Mouse (Mus musculus) small intestine, adult 2 months (tissue): Measurements from ENCODE around the gene Tnni3k. TPM values are rescaled to one million over a fixed set of nuclear protein-coding genes. Genes with fewer than 3 reads are reported as not detected.
"Not testable (repeated sequence)": the region's sequence is repeated elsewhere in the genome, so short reads cannot be mapped to it uniquely, and the experiment has no call there.

Experiments used
- H3K27ac ChIP-seq: fragments of 200-500 bp; 2 replicates; pipeline ENCODE4 v1.5.1; 2012; ENCODE audit warnings: low read depth, low read length, control low read depth, inconsistent platforms; ENCODE audit not compliant: insufficient read depth
- H3K27me3 ChIP-seq: fragments of 200-500 bp; 2 replicates; pipeline ENCODE4 v1.6.1; 2012; ENCODE audit warnings: mild to moderate bottlenecking, moderate library complexity, low read length, inconsistent platforms; ENCODE audit not compliant: control insufficient read depth, insufficient read depth
- H3K36me3 ChIP-seq: fragments of 200-500 bp; 2 replicates; pipeline ENCODE4 v1.6.1; 2012; ENCODE audit warnings: mild to moderate bottlenecking, low read length, control low read depth, inconsistent platforms; ENCODE audit not compliant: control insufficient read depth, insufficient read depth
- H3K4me1 ChIP-seq: fragments of 200-500 bp; 2 replicates; pipeline ENCODE4 v1.6.1; 2012; ENCODE audit warnings: low read length, inconsistent platforms, mixed read lengths; ENCODE audit not compliant: control insufficient read depth, insufficient read depth, insufficient read length
- H3K4me3 ChIP-seq: fragments of 200-500 bp; 2 replicates; pipeline ENCODE4 v1.5.1; 2012; ENCODE audit warnings: low read depth, mild to moderate bottlenecking, control low read depth, inconsistent platforms, low read length, moderate library complexity
- CTCF ChIP-seq: fragments of 200-500 bp; IDR thresholded peaks from 2 replicates; pipeline ENCODE4 v1.5.1; 2012; ENCODE audit warnings: low read depth, mild to moderate bottlenecking, control low read depth, inconsistent platforms, low read length, moderate library complexity, mixed read lengths; ENCODE audit not compliant: insufficient replicate concordance, insufficient read length; ENCODE audit errors: extremely low read depth
- POLR2A ChIP-seq: fragments of 200-500 bp; IDR thresholded peaks from 2 replicates; pipeline ENCODE4 v1.6.1; 2012; ENCODE audit warnings: low read depth, mild to moderate bottlenecking, control low read depth, inconsistent platforms, low read length, moderate library complexity
- WGBS: fragments of 180-500 bp; shearing (Covaris S2); methylation state at CpG from one replicate; pipeline ENCODE4 v1.1.7; 2018; 5-methylcytosine and 5-hydroxymethylcytosine counted together
- polyA plus RNA-seq: library from polyadenylated mRNA; depleted of rRNA; stranded (reverse); fragments of >200 nt; gene quantifications from 2 replicates; pipeline ENCODE4 v1.2.3, GENCODE M21; 2012

The Tnni3k gene
- polyA plus RNA-seq, 1 experiment: 0.06 TPM

- WGBS: 81% methylated on average over 3 of the region's 3 CpGs
- Histone ChIP-seq H3K27ac (no peak overlapping the region), H3K36me3 (no peaks in the 10 kb centered on the region), H3K4me1 (no peaks in the 10 kb centered on the region), H3K27me3 (no peaks in the 10 kb centered on the region), H3K4me3 (no peak overlapping the region)
- TF ChIP-seq POLR2A (no peak), CTCF (no peak)
Observed at GRCm38 (mm10) chr3:154825739-154826138, 229.5 kb downstream of the Tnni3k start.

- TF ChIP-seq CTCF: no peak
- H3K27me3 ChIP-seq: no peaks in the 10 kb centered on the region
- H3K4me3 ChIP-seq: no peak overlapping the region
- H3K4me1 ChIP-seq: no peaks in the 10 kb centered on the region
- no peak overlapping the region for H3K27ac ChIP-seq
- no peaks in the 10 kb centered on the region for H3K36me3 ChIP-seq
- WGBS: 76% methylated on average over 4 of the region's 4 CpGs
Observed at GRCm38 (mm10) chr3:154824713-154825112, 230.5 kb downstream of the Tnni3k start.

GRCm38 (mm10) chr3:154819684-154820083, 235.5 kb downstream of the Tnni3k start:
- 18% methylated on average over 5 of the region's 5 CpGs for WGBS

GRCm38 (mm10) chr3:154817732-154818131, 237.5 kb downstream of the Tnni3k start:
- WGBS: 8% methylated on average over 7 of the region's 7 CpGs
- peak; percentile 87 for TF ChIP-seq CTCF
- no peak for TF ChIP-seq POLR2A

More at GRCm38 (mm10) chr3:154819684-154820083, 235.5 kb downstream of the Tnni3k start:
- not testable (repeated sequence) for H3K27me3 ChIP-seq, H3K4me1 ChIP-seq, H3K27ac ChIP-seq, H3K36me3 ChIP-seq, H3K4me3 ChIP-seq

GRCm38 (mm10) chr3:154816801-154817625, 238.2 kb downstream of the Tnni3k start:
- Histone ChIP-seq H3K27me3 (no peaks in the 10 kb centered on the region), H3K4me3 (no peak overlapping the region), H3K36me3 (no peaks in the 10 kb centered on the region), H3K27ac (no peak overlapping the region), H3K4me1 (no peaks in the 10 kb centered on the region)
- no peak for TF ChIP-seq POLR2A
- 40% methylated on average over 19 of the region's 19 CpGs for WGBS

More at GRCm38 (mm10) chr3:154817732-154818131, 237.5 kb downstream of the Tnni3k start:
- Histone ChIP-seq H3K27me3 (no peaks in the 10 kb centered on the region), H3K27ac (no peak overlapping the region), H3K36me3 (no peaks in the 10 kb centered on the region), H3K4me1 (no peaks in the 10 kb centered on the region), H3K4me3 (no peak overlapping the region)

- Histone ChIP-seq H3K4me1 (no peaks in the 10 kb centered on the region), H3K4me3 (no peak overlapping the region), H3K36me3 (no peaks in the 10 kb centered on the region), H3K27ac (no peak overlapping the region), H3K27me3 (no peaks in the 10 kb centered on the region)
- WGBS: 64% methylated on average over 3 of the region's 3 CpGs
- TF ChIP-seq CTCF: no peak
- no peak for TF ChIP-seq POLR2A
Observed at GRCm38 (mm10) chr3:154816231-154816630, 239.0 kb downstream of the Tnni3k start.

- WGBS: 53% methylated on average over 2 of the region's 2 CpGs
- no peak overlapping the region for H3K4me3 ChIP-seq
- no peaks in the 10 kb centered on the region for H3K36me3 ChIP-seq
- no peaks in the 10 kb centered on the region for H3K4me1 ChIP-seq
- H3K27me3 ChIP-seq: no peaks in the 10 kb centered on the region
- H3K27ac ChIP-seq: no peak overlapping the region
- TF ChIP-seq POLR2A (no peak), CTCF (no peak)
Observed at GRCm38 (mm10) chr3:154815606-154816005, 239.6 kb downstream of the Tnni3k start.
